ENCODE assay signal across 15 mouse cellular contexts in genomic region chr10:55333836-55334235, GRCm38 (mm10).
"Had no signal": no experiment of that assay in that cellular context is flagged by ENCODE, and none has a peak within 500 bp of the region (broad histone marks: within the 10 kb centered on the region; RNA-seq: fewer than 3 reads in every experiment).

No protein-coding gene starts in this region.

- H3K4me1 ChIP-seq: liver, embryonic 13.5 days; midbrain, embryonic 12.5 days; midbrain, embryonic 15.5 days; neural tube, embryonic 12.5 days; stomach, embryonic 15.5 days had no signal

- H3K27ac ChIP-seq: left cerebral cortex, adult 2 months; liver, embryonic 13.5 days; macrophage; midbrain, embryonic 12.5 days; midbrain, embryonic 15.5 days; neural tube, embryonic 12.5 days; stomach, embryonic 15.5 days had no signal

- H3K9ac ChIP-seq: liver, embryonic 13.5 days; midbrain, embryonic 12.5 days; midbrain, embryonic 15.5 days; neural tube, embryonic 12.5 days; stomach, embryonic 15.5 days had no signal

- ATAC-seq: midbrain, embryonic 15.5 days had no signal

- H3K4me2 ChIP-seq: liver, embryonic 13.5 days; midbrain, embryonic 12.5 days; midbrain, embryonic 15.5 days; neural tube, embryonic 12.5 days; stomach, embryonic 15.5 days had no signal

- H3K9me3 ChIP-seq: liver, embryonic 13.5 days; midbrain, embryonic 12.5 days; midbrain, embryonic 15.5 days; neural tube, embryonic 12.5 days; stomach, embryonic 15.5 days had no signal

- H3K4me3 ChIP-seq: left cerebral cortex, adult 2 months; liver, embryonic 13.5 days; midbrain, embryonic 12.5 days; midbrain, embryonic 15.5 days; neural tube, embryonic 12.5 days; stomach, embryonic 15.5 days had no signal

- H3K27me3 ChIP-seq: liver, embryonic 13.5 days; midbrain, embryonic 12.5 days; midbrain, embryonic 15.5 days; neural tube, embryonic 12.5 days; stomach, embryonic 15.5 days had no signal

- DNase-seq: kidney, postnatal 10 days; kidney, postnatal 36 days; layer of hippocampus, postnatal 36 days; liver, embryonic 13.5 days; lung, adult 2 months; retina, postnatal 1 day; right cerebral cortex, postnatal 25 days; spleen, adult 18-20 months; thymus, postnatal 36 days had no signal

- H3K36me3 ChIP-seq: liver, embryonic 13.5 days; midbrain, embryonic 12.5 days; midbrain, embryonic 15.5 days; neural tube, embryonic 12.5 days; stomach, embryonic 15.5 days had no signal
